Comparison of ENCODE assay signal across 8 mouse cellular contexts in genomic region chr3:149074658-149075487, GRCm38 (mm10).
A peak's percentile ranks its signal among the peaks of the same experiment; 100 is the strongest.
DNase-seq lines count a peak whose midpoint lies in the region; ATAC-seq and TF ChIP-seq lines count a peak whose summit lies in the region.
"Had no signal": no experiment of that assay in that cellular context is flagged by ENCODE, and none has a peak within 500 bp of the region (broad histone marks: within the 10 kb centered on the region; RNA-seq: fewer than 3 reads in every experiment).

No protein-coding gene starts in this region.

- no peak overlapping the region for H3K9ac ChIP-seq in neural tube, embryonic 11.5 days (ENCODE audit: low read length)
- no peak overlapping the region for H3K9ac ChIP-seq in forebrain, postnatal 0 days

- H3K9me3 ChIP-seq in neural tube, embryonic 11.5 days (ENCODE audit: control insufficient read depth, low read length) = no peaks in the 10 kb centered on the region
- H3K9me3 ChIP-seq in forebrain, postnatal 0 days (ENCODE audit: low read length) = no peaks in the 10 kb centered on the region

- H3K4me1 ChIP-seq in neural tube, embryonic 11.5 days (ENCODE audit: control insufficient read depth, insufficient read depth, low read length) = no peaks in the 10 kb centered on the region
- H3K4me1 ChIP-seq in forebrain, postnatal 0 days (ENCODE audit: insufficient read depth) = peaks cover 6% of the 10 kb centered on the region; the same call in 1 of the 2 replicates

- no peaks in the 10 kb centered on the region for H3K36me3 ChIP-seq in neural tube, embryonic 11.5 days (ENCODE audit: control insufficient read depth, insufficient read depth, low read length)
- no peaks in the 10 kb centered on the region for H3K36me3 ChIP-seq in forebrain, postnatal 0 days (ENCODE audit: insufficient read depth)

- no peak overlapping the region for H3K27ac ChIP-seq in neural tube, embryonic 11.5 days (ENCODE audit: low read depth, low read length)
- H3K27ac ChIP-seq in forebrain, postnatal 0 days (ENCODE audit: low read depth, low read length) = no peak overlapping the region

- no peak overlapping the region for H3K4me2 ChIP-seq in neural tube, embryonic 11.5 days (ENCODE audit: low read depth)
- peak overlapping the region; percentile 30; the same call in 1 of the 2 replicates for H3K4me2 ChIP-seq in forebrain, postnatal 0 days (ENCODE audit: low read depth)

- ATAC-seq in neural tube, embryonic 11.5 days (ENCODE audit: insufficient read depth, low FRiP score, low TSS enrichment) = peak; percentile 41; the same call in 1 of the 2 replicates
- no peak for ATAC-seq in forebrain, postnatal 0 days
- no peak for ATAC-seq in erythroid progenitor cell, adult 5-6 weeks (replicated peaks; ENCODE audit: low FRiP score, poor library complexity, severe bottlenecking)

- no peak for DNase-seq in neural tube, embryonic 11.5 days (ENCODE audit: low spot score)
- DNase-seq in neural tube, embryonic 10.5 days (ENCODE audit: extremely low spot score, low spot score) = no peak
- DNase-seq in forebrain, postnatal 0 days = no peak
- peak; percentile 55 to 61 for DNase-seq in kidney, postnatal 25 days
- DNase-seq in thymus, postnatal 0 days (ENCODE audit: low spot score) = no peak
- DNase-seq in ovary, adult 18-20 months (ENCODE audit: low spot score) = no peak

- TF ChIP-seq CTCF in forebrain, postnatal 0 days (IDR thresholded peaks at IDR 0.05; ENCODE audit: low read depth) = no peak

- WGBS in neural tube, embryonic 11.5 days = 71% methylated on average over 27 of the region's 27 CpGs
- 45% methylated on average over 27 of the region's 27 CpGs for WGBS in forebrain, postnatal 0 days

- no peak overlapping the region for H3K4me3 ChIP-seq in neural tube, embryonic 11.5 days (ENCODE audit: low read depth, low read length)
- peak overlapping the region; percentile 11; the same call in 1 of the 2 replicates for H3K4me3 ChIP-seq in forebrain, postnatal 0 days (ENCODE audit: low read depth, low read length)
- H3K4me3 ChIP-seq: erythroblast, embryonic 14.5 days had no signal

- no peaks in the 10 kb centered on the region for H3K27me3 ChIP-seq in neural tube, embryonic 11.5 days (ENCODE audit: control insufficient read depth, insufficient read depth, low read length)
- H3K27me3 ChIP-seq in forebrain, postnatal 0 days (ENCODE audit: insufficient read depth, low read length) = no peaks in the 10 kb centered on the region

Comparison
In these comparisons a context has a peak if more than half of its experiments do, and no peak if none do; other contexts are left out.
1. DNase-seq: peak in kidney, postnatal 25 days (2 of 2); none in neural tube, embryonic 11.5 days (single experiment), neural tube, embryonic 10.5 days (single experiment), forebrain, postnatal 0 days (single experiment), thymus, postnatal 0 days (single experiment) and ovary, adult 18-20 months (single experiment).